Mouse (Mus musculus): ENCODE data around the gene Zbtb45. TPM values are rescaled to one million over a fixed set of nuclear protein-coding genes. Genes with fewer than 3 reads are reported as not detected.
A peak's percentile ranks its signal among the peaks of the same experiment; 100 is the strongest.

Zbtb45 gene
- polyA plus RNA-seq (2016; fragmentation: Nextera tagmentation; extraction: Ambion mirVana): 27.2 and 28.4 TPM in 2 replicates

- peak; percentile 26 for DNase-seq (ENCODE audit: low spot score)
- WGBS: 19% methylated on average over 26 of the region's 26 CpGs
- H3K4me3 ChIP-seq: peak within 1 kb of the TSS; percentile 75
Observed at GRCm38 (mm10) chr7:13010005-13010908, at the start of gene Zbtb45. Zbtb45 (minus strand) TSS chr7:13010034.

DNA sequence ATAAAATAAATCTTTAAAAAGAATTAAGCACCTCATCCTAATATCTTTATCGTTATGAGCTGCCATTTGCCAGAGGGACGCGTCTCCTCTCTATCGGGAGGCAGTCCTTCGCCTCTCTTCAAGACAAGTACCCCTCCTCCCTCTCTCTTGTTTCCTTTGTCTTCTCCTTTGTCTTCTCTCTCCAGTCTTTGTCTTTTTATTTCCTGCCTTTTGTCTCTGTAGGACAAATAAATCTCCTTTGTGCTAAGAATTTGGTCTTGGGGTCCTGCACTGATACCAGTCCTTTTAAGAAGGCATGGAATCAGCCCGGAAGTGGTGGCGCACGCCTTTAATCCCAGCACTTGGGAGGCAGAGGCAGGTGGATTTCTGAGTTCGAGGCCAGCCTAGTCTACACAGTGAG lies 49.7 kb upstream of the Zbtb45 start:
- DNase-seq (ENCODE audit: low spot score): no peak
- no peaks in the 10 kb centered on the region for H3K4me1 ChIP-seq
- WGBS: 92% methylated on average over 9 of the region's 9 CpGs
- 0 out of 2 replicates have a peak, but pooled peaks cover 2% of the 10 kb centered on the region for H3K9me3 ChIP-seq
- H3K27ac ChIP-seq (replicated peaks): no peak overlapping the region
- H3K27me3 ChIP-seq (replicated peaks; ENCODE audit: low read depth, poor library complexity, severe bottlenecking): no peaks in the 10 kb centered on the region
- no peaks in the 10 kb centered on the region for H3K36me3 ChIP-seq (replicated peaks)
- H3K4me3 ChIP-seq: no peak overlapping the region

More at GRCm38 (mm10) chr7:13010005-13010908, at the start of gene Zbtb45:
- Histone ChIP-seq H3K36me3 (replicated peaks) (peaks cover 27% of the 10 kb centered on the region), H3K27ac (replicated peaks) (peak within 1 kb of the TSS; percentile 95), H3K9me3 (peaks cover 5% of the 10 kb centered on the region; the same call in 1 of the 2 replicates), H3K4me1 (peaks cover 27% of the 10 kb centered on the region), H3K27me3 (replicated peaks; ENCODE audit: low read depth, poor library complexity, severe bottlenecking) (peaks cover 27% of the 10 kb centered on the region)

DNA sequence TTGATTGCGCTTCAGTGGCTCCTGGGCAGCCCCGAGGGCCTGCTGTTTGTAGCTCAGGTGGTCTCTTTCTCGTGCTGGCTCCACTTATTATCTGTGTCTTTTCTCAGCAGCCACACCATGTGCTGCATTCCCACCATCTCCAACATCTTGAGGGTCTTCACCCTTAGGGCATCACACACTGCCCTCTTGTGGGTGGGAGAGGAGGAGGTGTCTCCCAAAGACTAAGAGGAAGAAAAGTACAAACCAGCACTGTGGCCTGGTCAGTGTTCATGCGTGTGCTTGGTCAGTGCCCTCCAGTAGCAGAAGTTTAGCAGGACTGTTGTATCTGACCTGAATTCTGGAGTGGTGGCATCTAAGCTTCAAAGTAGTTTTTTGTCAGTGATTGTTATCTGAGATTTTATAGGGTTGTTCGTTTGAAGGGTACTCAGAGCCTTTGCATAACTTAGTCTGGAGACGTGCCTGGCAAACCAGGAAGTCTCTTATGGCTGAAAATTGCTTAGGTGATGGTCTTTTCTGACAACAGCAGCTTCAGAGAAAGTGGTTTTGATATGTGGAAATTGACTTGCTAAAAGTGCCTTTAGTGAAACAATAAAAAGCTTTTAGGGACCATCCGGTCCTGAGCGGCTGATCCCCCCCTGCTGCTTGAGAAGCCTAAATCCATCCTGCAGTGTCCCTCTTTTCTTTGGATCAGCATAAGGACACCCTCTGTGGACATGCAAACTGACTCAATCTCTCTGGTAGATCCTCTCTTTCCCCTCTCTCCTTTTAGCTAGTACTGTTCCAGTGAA lies 47.3 kb upstream of the Zbtb45 start:
- no peaks in the 10 kb centered on the region for H3K27me3 ChIP-seq (replicated peaks; ENCODE audit: low read depth, poor library complexity, severe bottlenecking)
- H3K27ac ChIP-seq (replicated peaks): no peak overlapping the region
- H3K4me3 ChIP-seq: no peak overlapping the region
- 54% methylated on average over 8 of the region's 8 CpGs for WGBS
- no peaks in the 10 kb centered on the region for H3K9me3 ChIP-seq
- H3K36me3 ChIP-seq (replicated peaks): no peaks in the 10 kb centered on the region
- peaks cover 5% of the 10 kb centered on the region; the same call in 1 of the 2 replicates for H3K4me1 ChIP-seq
- DNase-seq (ENCODE audit: low spot score): no peak

DNA sequence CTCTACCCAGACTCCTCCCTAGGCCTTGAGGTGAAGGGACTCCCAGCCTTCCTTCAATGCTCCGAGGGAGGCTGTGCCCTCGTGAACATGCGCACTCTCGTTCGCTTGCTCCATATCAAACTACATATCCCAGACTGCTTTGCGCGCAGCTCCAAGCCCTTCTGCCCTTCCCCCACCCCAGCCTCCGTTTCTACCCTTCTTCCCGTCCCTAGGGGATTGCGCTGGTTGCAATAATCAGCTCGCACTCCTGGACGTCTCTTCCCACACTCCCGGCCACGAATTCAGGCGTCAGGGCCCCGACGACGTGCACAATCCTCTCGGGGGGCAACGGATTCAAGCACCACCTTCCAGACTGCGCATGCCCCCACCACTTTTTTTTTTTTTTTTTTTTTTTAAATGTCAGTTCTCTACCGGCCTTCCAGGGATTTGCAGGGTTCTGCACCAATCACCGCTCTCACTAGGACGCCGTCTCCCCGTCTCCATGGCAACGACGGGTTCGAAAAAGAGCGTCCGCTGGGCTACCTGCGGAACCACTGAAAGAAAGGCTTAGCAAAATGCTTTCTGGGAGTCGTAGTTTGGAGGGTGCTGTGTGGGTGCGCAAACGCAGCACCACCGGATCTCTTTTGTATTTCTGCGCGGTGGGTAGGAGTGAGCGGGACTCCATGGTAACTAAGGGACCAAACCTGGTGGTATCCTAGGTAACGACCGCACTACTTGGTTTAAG lies 44.6 kb upstream of the Zbtb45 start, which contains the start of gene Mzf1:
Gene Mzf1 (minus strand): TSS at position 478 of the 724 bp plus-strand sequence.
- H3K4me3 ChIP-seq: peak within 1 kb of the TSS; percentile 71
- H3K27ac ChIP-seq (replicated peaks): peak within 1 kb of the TSS; percentile 95
- no peaks in the 10 kb centered on the region for H3K36me3 ChIP-seq (replicated peaks)
- DNase-seq (ENCODE audit: low spot score): peak; percentile 95
- no peaks in the 10 kb centered on the region for H3K9me3 ChIP-seq
- peaks cover 5% of the 10 kb centered on the region; the same call in 1 of the 2 replicates for H3K4me1 ChIP-seq
- WGBS: under 1% methylated on average over 41 of the region's 41 CpGs
- H3K27me3 ChIP-seq (replicated peaks; ENCODE audit: low read depth, poor library complexity, severe bottlenecking): no peaks in the 10 kb centered on the region

- no peak for DNase-seq (ENCODE audit: low spot score)
- Histone ChIP-seq H3K36me3 (replicated peaks) (no peaks in the 10 kb centered on the region), H3K27me3 (replicated peaks; ENCODE audit: low read depth, poor library complexity, severe bottlenecking) (no peaks in the 10 kb centered on the region), H3K4me1 (peaks cover 5% of the 10 kb centered on the region; the same call in 1 of the 2 replicates), H3K9me3 (no peaks in the 10 kb centered on the region), H3K4me3 (peak overlapping the region; percentile 71), H3K27ac (replicated peaks) (peak overlapping the region; percentile 95)
- WGBS: 2% methylated on average over 15 of the region's 15 CpGs
Observed at GRCm38 (mm10) chr7:13053961-13054286, 44.1 kb upstream of the Zbtb45 start.

DNA sequence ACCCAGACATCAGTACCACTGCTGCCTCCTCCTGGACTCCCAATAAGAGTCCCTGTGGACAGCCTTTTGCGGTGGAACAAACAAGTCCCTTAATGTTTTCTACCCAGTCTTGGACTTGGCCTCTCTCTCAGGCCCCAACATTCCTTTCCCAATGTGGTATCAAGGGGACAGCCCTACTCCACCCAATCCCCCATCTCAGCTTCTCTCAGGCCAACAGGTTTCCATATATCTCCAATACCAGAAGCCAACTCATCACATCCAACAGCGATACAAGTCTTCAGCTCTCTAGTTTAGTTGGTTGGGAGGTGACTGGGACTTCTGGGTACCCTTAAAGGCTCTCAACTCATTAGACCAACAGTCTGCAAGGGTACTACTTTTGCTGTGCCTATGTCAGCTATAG lies 43.7 kb upstream of the Zbtb45 start:
- Histone ChIP-seq H3K27me3 (replicated peaks; ENCODE audit: low read depth, poor library complexity, severe bottlenecking) (no peaks in the 10 kb centered on the region), H3K27ac (replicated peaks) (peak overlapping the region; percentile 95), H3K4me1 (peaks cover 5% of the 10 kb centered on the region; the same call in 1 of the 2 replicates), H3K9me3 (no peaks in the 10 kb centered on the region), H3K4me3 (peak overlapping the region; percentile 71), H3K36me3 (replicated peaks) (no peaks in the 10 kb centered on the region)
- no peak for DNase-seq (ENCODE audit: low spot score)
- 94% methylated on average over 2 of the region's 2 CpGs for WGBS

- no peak overlapping the region for H3K27ac ChIP-seq (replicated peaks)
- H3K9me3 ChIP-seq: no peaks in the 10 kb centered on the region
- H3K4me3 ChIP-seq: peak overlapping the region; percentile 71; the same call in 1 of the 2 replicates
- H3K27me3 ChIP-seq (replicated peaks; ENCODE audit: low read depth, poor library complexity, severe bottlenecking): no peaks in the 10 kb centered on the region
- DNase-seq (ENCODE audit: low spot score): no peak
- H3K36me3 ChIP-seq (replicated peaks): no peaks in the 10 kb centered on the region
- 89% methylated on average over 13 of the region's 13 CpGs for WGBS
- peaks cover 5% of the 10 kb centered on the region; the same call in 1 of the 2 replicates for H3K4me1 ChIP-seq
Observed at GRCm38 (mm10) chr7:13053001-13053400, 43.2 kb upstream of the Zbtb45 start.

GRCm38 (mm10) chr7:13046084-13046483 lies 36.2 kb upstream of the Zbtb45 start:
- Histone ChIP-seq H3K9me3 (peaks cover 15% of the 10 kb centered on the region), H3K4me3 (no peak overlapping the region), H3K36me3 (replicated peaks) (no peaks in the 10 kb centered on the region), H3K4me1 (peaks cover 15% of the 10 kb centered on the region), H3K27me3 (replicated peaks; ENCODE audit: low read depth, poor library complexity, severe bottlenecking) (peaks cover 49% of the 10 kb centered on the region), H3K27ac (replicated peaks) (no peak overlapping the region)
- DNase-seq (ENCODE audit: low spot score): peak; percentile 58
- WGBS: 16% methylated on average over 2 of the region's 2 CpGs

DNA sequence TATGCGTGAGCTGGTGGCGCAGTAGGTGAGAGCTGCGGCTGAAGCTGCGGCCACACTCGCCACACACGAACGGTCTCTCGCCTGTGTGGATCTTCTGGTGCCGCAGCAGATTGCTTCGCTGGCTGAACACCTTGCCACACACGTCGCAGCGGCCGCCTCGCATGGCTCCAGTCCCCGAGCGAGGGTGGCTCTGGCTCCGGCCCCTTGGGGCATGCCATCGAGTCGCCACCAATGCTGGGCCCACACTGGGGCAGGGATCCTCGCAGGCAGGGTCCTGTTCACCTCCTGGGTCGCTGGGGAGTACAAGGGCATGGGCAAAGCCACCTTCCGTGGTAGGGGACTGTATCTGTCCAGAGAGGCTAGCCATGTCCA lies 34.4 kb upstream of the Zbtb45 start:
- no peaks in the 10 kb centered on the region for H3K36me3 ChIP-seq (replicated peaks)
- H3K9me3 ChIP-seq: peaks cover 15% of the 10 kb centered on the region
- 5% methylated on average over 23 of the region's 23 CpGs for WGBS
- peak overlapping the region; percentile 61 for H3K4me3 ChIP-seq
- peak overlapping the region; percentile 53 for H3K27ac ChIP-seq (replicated peaks)
- peaks cover 55% of the 10 kb centered on the region for H3K27me3 ChIP-seq (replicated peaks; ENCODE audit: low read depth, poor library complexity, severe bottlenecking)
- DNase-seq (ENCODE audit: low spot score): no peak
- peaks cover 17% of the 10 kb centered on the region for H3K4me1 ChIP-seq

DNA sequence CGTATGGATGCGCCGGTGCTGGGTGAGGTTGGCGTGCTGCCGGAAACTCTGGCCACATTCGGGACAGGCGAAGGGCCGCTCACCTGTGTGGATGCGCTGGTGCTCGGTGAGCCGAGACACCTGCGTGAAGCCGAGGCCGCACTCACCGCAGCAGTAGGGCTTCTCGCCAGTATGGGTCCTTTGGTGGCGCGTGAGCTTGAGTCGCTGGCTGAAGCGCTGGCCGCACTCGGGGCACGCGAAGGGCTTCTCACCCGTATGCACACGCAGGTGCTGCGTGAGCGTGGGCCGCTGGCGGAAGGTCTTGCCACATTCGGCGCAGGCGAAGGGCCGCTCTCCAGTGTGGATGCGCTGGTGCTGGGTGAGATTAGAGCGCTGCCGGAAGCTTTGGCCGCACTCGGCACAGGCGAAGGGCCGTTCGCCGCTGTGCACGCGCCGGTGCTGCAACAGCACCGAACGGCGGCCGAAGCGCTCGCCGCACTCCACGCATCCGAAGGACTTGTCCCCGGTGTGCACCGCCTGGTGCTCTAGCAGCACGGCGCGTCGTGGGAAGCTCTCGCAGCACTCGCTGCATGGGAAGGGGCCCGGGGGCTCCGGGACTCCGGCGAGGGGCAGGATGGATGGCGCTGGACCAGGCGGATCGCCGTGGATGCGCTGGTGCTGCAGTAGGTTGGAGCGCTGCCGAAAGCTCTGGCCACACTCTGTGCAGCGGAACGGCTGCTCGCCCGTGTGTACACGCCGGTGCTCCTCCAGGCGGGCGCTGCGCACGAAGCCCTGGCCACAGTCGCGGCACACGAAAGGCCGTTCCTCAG lies 33.8 kb upstream of the Zbtb45 start:
- Histone ChIP-seq H3K4me1 (peaks cover 23% of the 10 kb centered on the region), H3K27me3 (replicated peaks; ENCODE audit: low read depth, poor library complexity, severe bottlenecking) (peaks cover 55% of the 10 kb centered on the region), H3K36me3 (replicated peaks) (no peaks in the 10 kb centered on the region), H3K9me3 (peaks cover 15% of the 10 kb centered on the region), H3K4me3 (peak overlapping the region; percentile 61), H3K27ac (replicated peaks) (peak overlapping the region; percentile 53)
- 6% methylated on average over 88 of the region's 88 CpGs for WGBS
- DNase-seq (ENCODE audit: low spot score): peak; percentile 72

DNA sequence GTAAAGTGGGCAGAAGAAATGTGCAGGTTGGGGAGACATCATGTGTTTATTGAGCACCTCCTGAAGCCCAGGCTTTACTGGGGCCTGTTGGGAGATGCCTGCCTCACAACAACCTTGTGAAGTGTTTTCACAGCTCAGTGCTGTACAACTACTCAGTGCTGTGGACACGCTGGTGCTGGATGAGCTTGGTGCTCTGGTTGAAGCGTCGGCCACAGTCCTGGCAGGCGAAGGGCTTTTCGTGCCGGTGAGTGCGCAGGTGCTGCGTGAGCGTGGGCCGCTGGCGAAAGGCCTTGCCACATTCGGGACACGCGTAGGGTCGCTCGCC lies 33.2 kb upstream of the Zbtb45 start:
- peaks cover 15% of the 10 kb centered on the region for H3K9me3 ChIP-seq
- DNase-seq (ENCODE audit: low spot score): no peak
- H3K27me3 ChIP-seq (replicated peaks; ENCODE audit: low read depth, poor library complexity, severe bottlenecking): peaks cover 55% of the 10 kb centered on the region
- H3K27ac ChIP-seq (replicated peaks): no peak overlapping the region
- H3K4me1 ChIP-seq: peaks cover 24% of the 10 kb centered on the region
- H3K36me3 ChIP-seq (replicated peaks): no peaks in the 10 kb centered on the region
- WGBS: 40% methylated on average over 16 of the region's 16 CpGs
- H3K4me3 ChIP-seq: peak overlapping the region; percentile 61

Data from embryonic facial prominence, embryonic 10.5 days (tissue).